Mouse (Mus musculus): ENCODE results near the gene Clec12b. TPM values are rescaled to one million over a fixed set of nuclear protein-coding genes. Genes with fewer than 3 reads are reported as not detected.

Gene Clec12b
- polyA plus RNA-seq, 1 experiment from 2014 or later: 0.16 TPM

DNA sequence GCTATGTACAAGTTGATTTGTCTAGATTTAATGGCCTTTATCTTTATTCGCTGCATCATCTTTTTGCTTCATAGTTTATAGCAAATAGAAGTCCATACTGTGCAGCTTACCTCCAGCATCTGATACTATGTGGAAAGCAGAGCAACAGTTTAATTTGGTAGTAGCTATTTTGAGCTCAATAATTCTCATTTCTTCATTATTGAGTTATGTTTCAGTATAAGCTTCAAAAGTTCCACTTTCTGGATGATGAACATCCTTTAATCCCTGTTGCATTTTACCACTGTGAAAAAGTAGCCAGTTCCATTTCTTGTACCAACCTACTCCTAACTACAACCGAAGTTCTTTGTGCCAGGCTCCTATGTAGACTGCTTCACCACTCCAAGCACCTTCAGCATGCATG, 22.9 kb upstream of the Clec12b start, which contains the start of gene Clec9a:
TSS of gene Clec9a (plus strand) at position 301 of the 400 bp plus-strand sequence.
- H3K27me3 ChIP-seq (ENCODE audit: control insufficient read depth, insufficient read depth, low read length): no peaks in the 10 kb centered on the region
- no peak within 1 kb of the TSS for H3K9ac ChIP-seq (replicated peaks; ENCODE audit: low read length)
- H3K4me1 ChIP-seq (ENCODE audit: control insufficient read depth, insufficient read depth, low read length): no peaks in the 10 kb centered on the region
- DNase-seq (no peak), ATAC-seq (ENCODE audit: low FRiP score, low TSS enrichment) (no peak)
- H3K9me3 ChIP-seq (ENCODE audit: control insufficient read depth, low read length): no peaks in the 10 kb centered on the region
- H3K36me3 ChIP-seq (ENCODE audit: control insufficient read depth, insufficient read depth, low read length): no peaks in the 10 kb centered on the region
- WGBS: 92% methylated on average over 2 of the region's 2 CpGs
- H3K4me2 ChIP-seq (ENCODE audit: low read length): no peak within 1 kb of the TSS
- no peak within 1 kb of the TSS for H3K27ac ChIP-seq (replicated peaks; ENCODE audit: low read depth, low read length)
- no peak within 1 kb of the TSS for H3K4me3 ChIP-seq (replicated peaks; ENCODE audit: low read depth, low read length)

DNA sequence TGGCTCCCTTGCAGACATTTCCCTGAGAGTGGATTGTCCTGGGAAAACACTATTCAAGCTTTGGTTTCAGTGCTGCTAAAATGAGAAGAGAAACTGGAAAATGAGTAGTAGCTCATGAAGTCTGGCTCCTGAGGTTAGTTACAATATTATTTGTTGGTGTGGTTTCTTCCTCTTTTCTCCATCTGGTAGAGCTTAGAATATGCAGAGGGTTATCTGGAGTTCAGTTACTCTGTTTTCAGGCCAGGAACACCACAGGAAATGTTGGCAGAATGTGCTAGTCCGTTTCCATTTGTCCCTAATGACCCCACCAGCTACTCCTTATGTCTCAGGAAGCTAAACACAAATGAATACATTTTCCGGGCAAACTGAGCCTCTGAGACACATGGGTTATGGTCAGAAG, 21.6 kb upstream of the Clec12b start:
- ATAC-seq (ENCODE audit: low FRiP score, low TSS enrichment): no peak

GRCm38 (mm10) chr6:129405999-129406398, 20.3 kb upstream of the Clec12b start:
- Histone ChIP-seq H3K36me3 (ENCODE audit: control insufficient read depth, insufficient read depth, low read length) (no peaks in the 10 kb centered on the region), H3K4me2 (ENCODE audit: low read length) (no peak overlapping the region), H3K4me1 (ENCODE audit: control insufficient read depth, insufficient read depth, low read length) (no peaks in the 10 kb centered on the region), H3K4me3 (replicated peaks; ENCODE audit: low read depth, low read length) (no peak overlapping the region), H3K27me3 (ENCODE audit: control insufficient read depth, insufficient read depth, low read length) (no peaks in the 10 kb centered on the region), H3K9ac (replicated peaks; ENCODE audit: low read length) (no peak overlapping the region), H3K9me3 (ENCODE audit: control insufficient read depth, low read length) (no peaks in the 10 kb centered on the region), H3K27ac (replicated peaks; ENCODE audit: low read depth, low read length) (no peak overlapping the region)
- no peak for DNase-seq
- no peak for ATAC-seq (ENCODE audit: low FRiP score, low TSS enrichment)

More for the DNA sequence above, 21.6 kb upstream of the Clec12b start:
- DNase-seq: no peak
- WGBS: 61% methylated on average over 2 of the region's 2 CpGs
- no peak overlapping the region for H3K4me2 ChIP-seq (ENCODE audit: low read length)
- no peaks in the 10 kb centered on the region for H3K9me3 ChIP-seq (ENCODE audit: control insufficient read depth, low read length)
- H3K9ac ChIP-seq (replicated peaks; ENCODE audit: low read length): no peak overlapping the region
- no peaks in the 10 kb centered on the region for H3K36me3 ChIP-seq (ENCODE audit: control insufficient read depth, insufficient read depth, low read length)
- H3K4me3 ChIP-seq (replicated peaks; ENCODE audit: low read depth, low read length): no peak overlapping the region
- H3K27ac ChIP-seq (replicated peaks; ENCODE audit: low read depth, low read length): no peak overlapping the region
- no peaks in the 10 kb centered on the region for H3K4me1 ChIP-seq (ENCODE audit: control insufficient read depth, insufficient read depth, low read length)
- H3K27me3 ChIP-seq (ENCODE audit: control insufficient read depth, insufficient read depth, low read length): no peaks in the 10 kb centered on the region

DNA sequence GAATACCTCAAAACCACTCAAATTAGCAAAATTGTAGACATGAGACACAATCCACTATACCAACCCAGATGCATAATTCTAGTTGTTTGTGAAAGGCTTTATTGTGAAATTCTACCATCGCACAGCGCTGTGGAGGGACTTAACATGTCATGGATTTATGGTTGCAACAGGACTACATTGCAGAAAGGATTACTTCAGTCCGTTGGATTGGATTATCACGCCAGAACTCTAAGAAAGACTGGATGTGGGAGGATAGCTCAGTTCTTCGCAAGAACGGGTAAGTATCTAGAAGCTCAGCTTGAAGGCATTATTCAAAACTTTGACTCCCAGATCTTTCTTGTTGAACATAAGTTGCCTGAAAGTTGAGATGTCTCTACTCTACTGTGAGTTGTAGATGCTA, 17.7 kb upstream of the Clec12b start:
- Histone ChIP-seq H3K27me3 (ENCODE audit: control insufficient read depth, insufficient read depth, low read length) (no peaks in the 10 kb centered on the region), H3K27ac (replicated peaks; ENCODE audit: low read depth, low read length) (no peak overlapping the region), H3K4me2 (ENCODE audit: low read length) (no peak overlapping the region), H3K36me3 (ENCODE audit: control insufficient read depth, insufficient read depth, low read length) (no peaks in the 10 kb centered on the region), H3K4me3 (replicated peaks; ENCODE audit: low read depth, low read length) (no peak overlapping the region), H3K4me1 (ENCODE audit: control insufficient read depth, insufficient read depth, low read length) (no peaks in the 10 kb centered on the region), H3K9me3 (ENCODE audit: control insufficient read depth, low read length) (no peaks in the 10 kb centered on the region), H3K9ac (replicated peaks; ENCODE audit: low read length) (no peak overlapping the region)
- no peak for DNase-seq
- no peak for ATAC-seq (ENCODE audit: low FRiP score, low TSS enrichment)
- WGBS: 29% methylated on average over 6 of the region's 6 CpGs

- H3K27me3 ChIP-seq (ENCODE audit: control insufficient read depth, insufficient read depth, low read length): no peaks in the 10 kb centered on the region
- H3K9me3 ChIP-seq (ENCODE audit: control insufficient read depth, low read length): no peaks in the 10 kb centered on the region
- H3K4me2 ChIP-seq (ENCODE audit: low read length): no peak overlapping the region
- no peaks in the 10 kb centered on the region for H3K36me3 ChIP-seq (ENCODE audit: control insufficient read depth, insufficient read depth, low read length)
- H3K4me1 ChIP-seq (ENCODE audit: control insufficient read depth, insufficient read depth, low read length): no peaks in the 10 kb centered on the region
- no peak overlapping the region for H3K4me3 ChIP-seq (replicated peaks; ENCODE audit: low read depth, low read length)
- DNase-seq (no peak), ATAC-seq (ENCODE audit: low FRiP score, low TSS enrichment) (no peak)
- no peak overlapping the region for H3K27ac ChIP-seq (replicated peaks; ENCODE audit: low read depth, low read length)
- no peak overlapping the region for H3K9ac ChIP-seq (replicated peaks; ENCODE audit: low read length)
- 91% methylated on average over 2 of the region's 2 CpGs for WGBS
Observed at GRCm38 (mm10) chr6:129402404-129402803, 16.7 kb upstream of the Clec12b start.

DNA sequence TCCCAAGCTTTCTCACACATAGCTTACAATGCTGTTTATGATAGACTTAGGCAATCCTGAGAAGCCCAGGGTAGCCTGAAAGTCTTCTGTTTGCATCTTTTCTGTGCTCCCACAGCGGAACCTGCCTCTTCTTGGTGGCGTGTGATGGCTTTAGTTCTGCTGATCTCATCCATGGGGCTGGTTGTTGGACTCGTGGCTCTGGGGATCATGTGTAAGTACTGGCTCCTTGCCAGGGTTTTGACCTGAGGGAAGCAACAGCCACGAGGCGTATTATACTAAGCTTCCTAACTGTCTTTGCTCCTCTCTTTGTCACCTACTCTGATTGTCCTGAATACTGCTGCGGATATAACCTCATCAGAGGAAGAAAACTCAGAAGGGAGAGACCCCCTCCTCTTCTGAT, 14.3 kb upstream of the Clec12b start:
- no peak overlapping the region for H3K4me3 ChIP-seq (replicated peaks; ENCODE audit: low read depth, low read length)
- no peaks in the 10 kb centered on the region for H3K27me3 ChIP-seq (ENCODE audit: control insufficient read depth, insufficient read depth, low read length)
- no peaks in the 10 kb centered on the region for H3K4me1 ChIP-seq (ENCODE audit: control insufficient read depth, insufficient read depth, low read length)
- no peak overlapping the region for H3K9ac ChIP-seq (replicated peaks; ENCODE audit: low read length)
- no peaks in the 10 kb centered on the region for H3K36me3 ChIP-seq (ENCODE audit: control insufficient read depth, insufficient read depth, low read length)
- 63% methylated on average over 6 of the region's 6 CpGs for WGBS
- no peak overlapping the region for H3K4me2 ChIP-seq (ENCODE audit: low read length)
- no peak for DNase-seq
- H3K27ac ChIP-seq (replicated peaks; ENCODE audit: low read depth, low read length): no peak overlapping the region
- ATAC-seq (ENCODE audit: low FRiP score, low TSS enrichment): no peak
- H3K9me3 ChIP-seq (ENCODE audit: control insufficient read depth, low read length): no peaks in the 10 kb centered on the region

- no peak within 1 kb of the TSS for H3K27ac ChIP-seq (replicated peaks; ENCODE audit: low read depth, low read length)
- H3K36me3 ChIP-seq (ENCODE audit: control insufficient read depth, insufficient read depth, low read length): no peaks in the 10 kb centered on the region
- H3K4me3 ChIP-seq (replicated peaks; ENCODE audit: low read depth, low read length): no peak within 1 kb of the TSS
- ATAC-seq (ENCODE audit: low FRiP score, low TSS enrichment): no peak
- no peak within 1 kb of the TSS for H3K9ac ChIP-seq (replicated peaks; ENCODE audit: low read length)
- no peaks in the 10 kb centered on the region for H3K4me1 ChIP-seq (ENCODE audit: control insufficient read depth, insufficient read depth, low read length)
- H3K27me3 ChIP-seq (ENCODE audit: control insufficient read depth, insufficient read depth, low read length): no peaks in the 10 kb centered on the region
- no peaks in the 10 kb centered on the region for H3K9me3 ChIP-seq (ENCODE audit: control insufficient read depth, low read length)
- H3K4me2 ChIP-seq (ENCODE audit: low read length): no peak within 1 kb of the TSS
- 88% methylated on average over 8 of the region's 8 CpGs for WGBS
- DNase-seq: no peak
Observed at GRCm38 (mm10) chr6:129396997-129397396, 11.3 kb upstream of the Clec12b start, which contains the start of gene Clec1b. Gene Clec1b (plus strand): TSS chr6:129397297.

DNA sequence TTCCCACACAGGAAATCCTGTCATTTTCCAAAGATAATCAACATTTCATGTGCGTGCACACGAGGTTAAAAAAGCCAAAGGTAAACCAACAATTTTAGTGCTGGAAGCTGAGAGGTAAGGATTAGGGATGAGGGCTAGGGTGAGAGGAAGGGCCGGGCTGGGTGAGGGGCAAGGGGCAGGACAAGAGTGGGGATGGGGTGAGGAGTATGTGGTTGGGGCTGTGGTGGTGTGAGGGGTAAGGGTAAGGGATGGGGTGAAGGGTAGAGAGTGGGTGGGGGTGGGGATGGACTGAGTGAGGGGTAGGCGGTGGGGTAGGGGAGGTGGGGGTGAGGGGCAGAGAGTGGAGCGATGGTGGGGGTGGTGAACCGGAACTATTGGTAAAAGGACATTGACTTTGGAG, 8.1 kb upstream of the Clec12b start:
- no peak for DNase-seq
- no peak overlapping the region for H3K4me3 ChIP-seq (replicated peaks; ENCODE audit: low read depth, low read length)
- H3K27ac ChIP-seq (replicated peaks; ENCODE audit: low read depth, low read length): no peak overlapping the region
- no peak overlapping the region for H3K4me2 ChIP-seq (ENCODE audit: low read length)
- peak; percentile 46 for ATAC-seq (ENCODE audit: low FRiP score, low TSS enrichment)
- no peak overlapping the region for H3K9ac ChIP-seq (replicated peaks; ENCODE audit: low read length)
- H3K36me3 ChIP-seq (ENCODE audit: control insufficient read depth, insufficient read depth, low read length): no peaks in the 10 kb centered on the region
- H3K27me3 ChIP-seq (ENCODE audit: control insufficient read depth, insufficient read depth, low read length): no peaks in the 10 kb centered on the region
- 84% methylated on average over 6 of the region's 6 CpGs for WGBS
- no peaks in the 10 kb centered on the region for H3K9me3 ChIP-seq (ENCODE audit: control insufficient read depth, low read length)
- no peaks in the 10 kb centered on the region for H3K4me1 ChIP-seq (ENCODE audit: control insufficient read depth, insufficient read depth, low read length)

DNA sequence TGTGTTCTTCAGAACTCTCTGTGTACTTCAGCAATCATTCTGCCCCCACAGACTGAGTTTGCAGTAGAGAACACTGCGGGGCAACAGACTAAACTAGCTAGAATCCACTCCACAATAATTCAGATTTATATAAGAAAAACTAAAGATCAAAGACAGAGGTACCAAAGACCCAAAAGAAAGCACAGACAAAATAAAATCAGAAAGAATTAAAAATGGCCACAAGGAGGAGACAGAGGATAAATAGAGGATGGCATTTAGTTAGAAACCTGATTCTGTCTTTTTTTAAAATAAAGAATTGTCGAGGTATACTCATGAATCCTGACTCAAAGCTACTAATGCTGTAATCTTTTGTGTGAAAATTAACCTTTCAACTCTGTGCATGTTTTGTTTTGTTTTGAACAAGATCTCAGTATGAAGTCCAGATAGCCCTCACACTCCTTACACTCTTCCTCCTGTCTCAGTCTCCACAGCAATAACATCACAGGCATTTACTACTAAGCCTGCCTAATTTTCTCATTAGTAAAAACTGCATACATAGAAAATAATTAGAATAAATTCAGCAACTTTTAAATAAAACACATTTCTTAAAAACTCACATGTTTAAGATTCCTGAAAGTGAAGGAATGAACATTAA, 7.5 kb upstream of the Clec12b start:
- no peaks in the 10 kb centered on the region for H3K36me3 ChIP-seq (ENCODE audit: control insufficient read depth, insufficient read depth, low read length)
- H3K4me2 ChIP-seq (ENCODE audit: low read length): no peak overlapping the region
- peak; percentile 72 for DNase-seq
- H3K4me3 ChIP-seq (replicated peaks; ENCODE audit: low read depth, low read length): no peak overlapping the region
- no peaks in the 10 kb centered on the region for H3K4me1 ChIP-seq (ENCODE audit: control insufficient read depth, insufficient read depth, low read length)
- WGBS: 32% methylated on average over 2 of the region's 2 CpGs
- no peaks in the 10 kb centered on the region for H3K27me3 ChIP-seq (ENCODE audit: control insufficient read depth, insufficient read depth, low read length)
- no peak overlapping the region for H3K9ac ChIP-seq (replicated peaks; ENCODE audit: low read length)
- H3K9me3 ChIP-seq (ENCODE audit: control insufficient read depth, low read length): no peaks in the 10 kb centered on the region
- no peak overlapping the region for H3K27ac ChIP-seq (replicated peaks; ENCODE audit: low read depth, low read length)
- no peak; the same call in 1 of the 2 replicates for ATAC-seq (ENCODE audit: low FRiP score, low TSS enrichment)
